Mouse (Mus musculus) CH12.LX (cell line): ENCODE results near the gene Ccdc57.

Experiments
- CTCF ChIP-seq, 2 experiments: IDR thresholded peaks in 1 of 2; conservative IDR thresholded peaks in 1 of 2; 2 replicates each; pipeline ENCODE4 v1.5.1; 2011 to 2012; ENCODE audit warnings: low read depth in 2 of 2, low read length in 2 of 2, improper control_type of control experiment in 1 of 2, inconsistent platforms in 1 of 2, mild to moderate bottlenecking in 1 of 2, moderate library complexity in 1 of 2
- EP300 ChIP-seq: IDR thresholded peaks from 2 replicates; pipeline ENCODE4 v1.6.1; 2011; ENCODE audit warnings: low read length, improper control_type of control experiment
- IRF4 ChIP-seq: IDR thresholded peaks from 2 replicates; pipeline ENCODE4 v1.6.1; 2014; ENCODE audit warnings: low read depth, mild to moderate bottlenecking, inconsistent platforms, low read length, improper control_type of control experiment
- MAX ChIP-seq: IDR thresholded peaks from 2 replicates; pipeline ENCODE4 v1.6.1; 2011; ENCODE audit warnings: low read length, improper control_type of control experiment
- MAZ ChIP-seq: IDR thresholded peaks from 2 replicates; pipeline ENCODE4 v1.6.1; 2012; ENCODE audit warnings: low read depth, mild to moderate bottlenecking, inconsistent platforms, low read length, improper control_type of control experiment, moderate library complexity
- NRF1 ChIP-seq: IDR thresholded peaks from 2 replicates; pipeline ENCODE4 v1.6.1; 2014; ENCODE audit warnings: low read depth, mild to moderate bottlenecking, inconsistent platforms, low read length, improper control_type of control experiment, moderate library complexity
- POLR2A ChIP-seq: IDR thresholded peaks from 2 replicates; pipeline ENCODE4 v1.6.1; 2011; ENCODE audit warnings: low read depth, mild to moderate bottlenecking, improper control_type of control experiment, low read length
- SMC3 ChIP-seq: IDR thresholded peaks from 2 replicates; pipeline ENCODE4 v1.6.1; 2011; ENCODE audit warnings: low read depth, low read length, improper control_type of control experiment
- USF1 ChIP-seq: IDR thresholded peaks from 2 replicates; pipeline ENCODE4 v1.6.1; 2014; ENCODE audit warnings: low read depth, mild to moderate bottlenecking, inconsistent platforms, low read length, improper control_type of control experiment
- ZNF384 ChIP-seq: IDR thresholded peaks from 2 replicates; pipeline ENCODE4 v1.6.1; 2012; ENCODE audit warnings: low read depth, low read length, improper control_type of control experiment, inconsistent platforms

DNA sequence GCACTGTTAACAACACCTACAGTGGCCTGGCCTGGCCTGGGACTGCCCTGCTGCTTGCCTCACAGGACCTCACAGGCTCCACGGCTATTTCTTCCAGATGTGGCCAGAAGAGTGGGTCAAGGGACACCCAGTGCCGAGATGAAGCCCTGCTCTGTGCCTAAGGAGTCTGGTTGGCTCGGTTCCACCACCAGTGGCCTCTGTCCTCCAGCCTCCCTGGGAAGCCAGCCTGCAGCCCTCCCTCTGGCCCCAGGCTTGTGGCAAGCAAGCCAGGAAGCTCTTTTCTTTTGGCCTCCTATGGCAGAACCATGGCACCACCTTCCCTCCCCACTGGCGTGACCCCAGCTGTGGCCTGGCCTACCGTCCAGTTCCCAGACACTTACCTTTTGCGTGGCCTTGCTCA lies 59.5 kb downstream of the Ccdc57 start:
- TF ChIP-seq CTCF (conservative IDR thresholded peaks at IDR 0.05 in 1 of 2, IDR thresholded peaks at IDR 0.05 in 1 of 2; ENCODE audit: low read depth in 2 of 2, low read length in 2 of 2) (no peak), POLR2A (no peak), MAZ (no peak), USF1 (no peak), ZNF384 (no peak), MAX (no peak), IRF4 (no peak), SMC3 (no peak), NRF1 (no peak), EP300 (no peak)
